Mouse (Mus musculus): ENCODE measurements around the gene Tff3. TPM values are rescaled to one million over a fixed set of nuclear protein-coding genes. Genes with fewer than 3 reads are reported as not detected.
A peak's percentile ranks its signal among the peaks of the same experiment; 100 is the strongest.

Tff3 gene
- total RNA-seq (2021) = not detected
- long read RNA-seq, experiment 1 = 0 reads
- long read RNA-seq, experiment 2 = 0 reads

- intact Hi-C loops (cut with DNase I) = no loop called here
- DNase-seq = no peak
These were observed at the start of gene Tff3 for GRCm38 (mm10) chr17:31129452-31129851. Gene Tff3, minus strand, starts transcription at chr17:31129646.

GRCm38 (mm10) chr17:31176321-31176720 lies 46.9 kb upstream of the Tff3 start:
- DNase-seq = no peak
- intact Hi-C loops (cut with DNase I) = no loop called here

GRCm38 (mm10) chr17:31169796-31170195 lies 40.4 kb upstream of the Tff3 start:
- intact Hi-C loops (cut with DNase I) = no loop called here
- DNase-seq = no peak

GRCm38 (mm10) chr17:31165127-31165526 lies 35.7 kb upstream of the Tff3 start, which contains the start of gene Tff1:
Gene Tff1, minus strand, starts transcription at chr17:31165277.
- intact Hi-C loops (cut with DNase I) = no loop called here

GRCm38 (mm10) chr17:31163821-31164220 lies 34.4 kb upstream of the Tff3 start:
- intact Hi-C loops (cut with DNase I) = no loop called here

More at GRCm38 (mm10) chr17:31165127-31165526, 35.7 kb upstream of the Tff3 start, which contains the start of gene Tff1:
- no peak for DNase-seq

GRCm38 (mm10) chr17:31162607-31163006 lies 33.2 kb upstream of the Tff3 start:
- no peak for DNase-seq
- intact Hi-C loops (cut with DNase I) = no loop called here

More at GRCm38 (mm10) chr17:31163821-31164220, 34.4 kb upstream of the Tff3 start:
- DNase-seq = no peak

GRCm38 (mm10) chr17:31160291-31160690 lies 30.8 kb upstream of the Tff3 start:
- DNase-seq = no peak
- intact Hi-C loops (cut with DNase I) = no loop called here

GRCm38 (mm10) chr17:31157921-31158320 lies 28.5 kb upstream of the Tff3 start:
- intact Hi-C loops (cut with DNase I) = no loop called here
- no peak for DNase-seq

- intact Hi-C loops (cut with DNase I) = no loop called here
- no peak for DNase-seq
These were observed 24.3 kb upstream of the Tff3 start for GRCm38 (mm10) chr17:31153785-31154184.

GRCm38 (mm10) chr17:31152966-31153499 lies 23.6 kb upstream of the Tff3 start:
- intact Hi-C loops (cut with DNase I) = no loop called here
- no peak for DNase-seq

- DNase-seq = no peak
- intact Hi-C loops (cut with DNase I) = no loop called here
These were observed 23.1 kb upstream of the Tff3 start for GRCm38 (mm10) chr17:31152512-31152911.

GRCm38 (mm10) chr17:31145998-31146397 lies 16.6 kb upstream of the Tff3 start:
- intact Hi-C loops (cut with DNase I) = no loop called here
- no peak for DNase-seq

GRCm38 (mm10) chr17:31144040-31145037 lies 14.9 kb upstream of the Tff3 start, which contains the start of gene Tff2:
Gene Tff2, minus strand, starts transcription at chr17:31144282.
- DNase-seq = no peak
- intact Hi-C loops (cut with DNase I) = no loop called here

- DNase-seq = no peak
These were observed 12.7 kb upstream of the Tff3 start for GRCm38 (mm10) chr17:31142116-31142515.

GRCm38 (mm10) chr17:31138398-31138797 lies 9.0 kb upstream of the Tff3 start:
- DNase-seq = peak; percentile 48 to 72
- intact Hi-C loops (cut with DNase I) = loop anchor here (1.0 to 10.0 kb wide), 3 partner anchors 49 to 356 kb away; no protein-coding TSS in a partner anchor

More at GRCm38 (mm10) chr17:31142116-31142515, 12.7 kb upstream of the Tff3 start:
- intact Hi-C loops (cut with DNase I) = no loop called here

- DNase-seq = no peak
- intact Hi-C loops (cut with DNase I) = loop anchor here (10.0 kb wide), 1 partner anchor 358 kb away; no protein-coding TSS in a partner anchor
These were observed 7.4 kb upstream of the Tff3 start for GRCm38 (mm10) chr17:31136821-31137220.

GRCm38 (mm10) chr17:31136291-31136690 lies 6.8 kb upstream of the Tff3 start:
- no peak for DNase-seq
- intact Hi-C loops (cut with DNase I) = loop anchor here (10.0 kb wide), 1 partner anchor 359 kb away; no protein-coding TSS in a partner anchor

GRCm38 (mm10) chr17:31134913-31135312 lies 5.5 kb upstream of the Tff3 start:
- intact Hi-C loops (cut with DNase I) = loop anchor here (10.0 kb wide), 1 partner anchor 360 kb away; no protein-coding TSS in a partner anchor

GRCm38 (mm10) chr17:31133776-31134175 lies 4.3 kb upstream of the Tff3 start:
- DNase-seq = no peak
- intact Hi-C loops (cut with DNase I) = loop anchor here (10.0 kb wide), 1 partner anchor 361 kb away; no protein-coding TSS in a partner anchor

More at GRCm38 (mm10) chr17:31134913-31135312, 5.5 kb upstream of the Tff3 start:
- no peak for DNase-seq

GRCm38 (mm10) chr17:31131269-31131821 lies 1.9 kb upstream of the Tff3 start:
- intact Hi-C loops (cut with DNase I) = loop anchor here (10.0 kb wide), 1 partner anchor 363 kb away; no protein-coding TSS in a partner anchor
- DNase-seq = no peak

Measured in heart, postnatal 14 days (tissue).